ENCODE assay signal across 15 mouse cellular contexts in genomic region chr19:12798404-12798803, GRCm38 (mm10). TPM values are rescaled to one million over a fixed set of nuclear protein-coding genes. Genes with fewer than 3 reads are reported as not detected.
DNase-seq lines count a peak whose midpoint lies in the region; ATAC-seq and TF ChIP-seq lines count a peak whose summit lies in the region.
"Had no signal": no experiment of that assay in that cellular context is flagged by ENCODE, and none has a peak within 500 bp of the region (broad histone marks: within the 10 kb centered on the region; RNA-seq: fewer than 3 reads in every experiment).

No protein-coding gene starts in this region.

- no peaks in the 10 kb centered on the region for H3K27me3 ChIP-seq in spleen, adult 2 months (ENCODE audit: control insufficient read depth, insufficient read depth, low read length)

- peak overlapping the region; percentile 82 for H3K27ac ChIP-seq in spleen, adult 2 months (ENCODE audit: insufficient read depth, low read length)
- H3K27ac ChIP-seq: liver, embryonic 14.5 days had no signal

- TF ChIP-seq CTCF in spleen, adult 2 months (IDR thresholded peaks at IDR 0.05; ENCODE audit: extremely low read depth, insufficient read depth, insufficient read length, insufficient replicate concordance): no peak

- WGBS in spleen, adult 2 months: 4% methylated on average over 4 of the region's 4 CpGs

- DNase-seq in heart, adult 11 months: peak; percentile 91
- DNase-seq in heart, postnatal 4 days: no peak
- peak; percentile 74 to 77 for DNase-seq in B cell, adult 2 months
- peak; percentile 57 to 60 for DNase-seq in spleen, adult 2 months (ENCODE audit: low read depth in 1 of 2, low spot score in 2 of 2)
- DNase-seq in left cerebral cortex, adult 8-10 months (ENCODE audit: low spot score in 2 of 2): no peak
- no peak for DNase-seq in adrenal gland, postnatal 25 days
- DNase-seq in right cerebral cortex, adult 2 months (ENCODE audit: low spot score in 2 of 2): no peak
- DNase-seq: adrenal gland, adult 2 months; cerebellum, postnatal 25 days; gastrocnemius, postnatal 14 days had no signal

- H3K36me3 ChIP-seq in spleen, adult 2 months (ENCODE audit: control insufficient read depth, insufficient read depth, low read length): peaks cover 1% of the 10 kb centered on the region; the same call in 1 of the 2 replicates

- H3K4me3 ChIP-seq in spleen, adult 2 months (ENCODE audit: extremely low read depth, insufficient read depth, insufficient read length): peak overlapping the region; percentile 54
- H3K4me3 ChIP-seq: myocyte had no signal

- H3K4me1 ChIP-seq in spleen, adult 2 months (ENCODE audit: control insufficient read depth, insufficient read depth, insufficient read length): no peaks in the 10 kb centered on the region

- peak; percentile 9; the same call in 1 of the 2 replicates for TF ChIP-seq POLR2A in spleen, adult 2 months (IDR thresholded peaks at IDR 0.05; ENCODE audit: low read depth, low read length)

- ATAC-seq in granulocyte monocyte progenitor cell, adult 5-6 weeks (replicated peaks; ENCODE audit: poor library complexity, severe bottlenecking): peak; percentile 8

RNA-seq across cellular contexts. Expression of gene Lpxn, which starts 2.4 kb away (rescaled TPM):
- under 1 TPM; 0.67 to 0.90 TPM for total RNA-seq in heart, postnatal 4 days (2021)
- 7.8 and 9.9 TPM in 2 replicates for total RNA-seq in granulocyte monocyte progenitor cell, adult 5-6 weeks (2014; fragmentation: Nextera tagmentation)
- total RNA-seq in granulocyte monocyte progenitor cell, adult 5-6 weeks (2017): 6.4 and 10.6 TPM in 2 replicates
- polyA plus RNA-seq in spleen, adult 2 months (2012; rRNA removed): 25.1 and 29.6 TPM in 2 replicates
- total RNA-seq in left cerebral cortex, adult 8-10 months (2022): 1 to 10 TPM; 1.5 to 3.8 (median 2.1) TPM
- 2.1 and 2.2 TPM in 2 replicates for total RNA-seq in adrenal gland, postnatal 25 days (2021)

RNA-seq across cellular contexts. Expression of gene Zfp91, which starts 2.5 kb away (rescaled TPM):
- 10 to 100 TPM; 81.2 to 83.3 TPM for total RNA-seq in heart, postnatal 4 days (2021)
- 58.7 and 61.6 TPM in 2 replicates for total RNA-seq in granulocyte monocyte progenitor cell, adult 5-6 weeks (2014; fragmentation: Nextera tagmentation)
- total RNA-seq in granulocyte monocyte progenitor cell, adult 5-6 weeks (2017): 89.3 and 100 TPM in 2 replicates
- polyA plus RNA-seq in spleen, adult 2 months (2012; rRNA removed): 7.2 and 7.5 TPM in 2 replicates
- 10 to 100 TPM; 85.2 to 96.0 (median 91.8) TPM for total RNA-seq in left cerebral cortex, adult 8-10 months (2022)
- total RNA-seq in adrenal gland, postnatal 25 days (2021): 83.3 and 85.7 TPM in 2 replicates

RNA-seq across cellular contexts. Expression of gene Cntf, which starts 33.0 kb away (rescaled TPM):
- 1 to 10 TPM; 3.1 to 3.5 TPM for total RNA-seq in heart, postnatal 4 days (2021)
- 8.0 TPM in 1 of 2 replicates, not detected in the other for total RNA-seq in granulocyte monocyte progenitor cell, adult 5-6 weeks (2014; fragmentation: Nextera tagmentation)
- total RNA-seq in granulocyte monocyte progenitor cell, adult 5-6 weeks (2017): 1.2 and 1.4 TPM in 2 replicates
- polyA plus RNA-seq in spleen, adult 2 months (2012; rRNA removed): 0.40 and 0.82 TPM in 2 replicates
- total RNA-seq in left cerebral cortex, adult 8-10 months (2022): 1 to 10 TPM; 3.2 to 4.3 (median 3.4) TPM
- 0.90 and 3.3 TPM in 2 replicates for total RNA-seq in adrenal gland, postnatal 25 days (2021)
- polyA plus RNA-seq: adrenal gland, adult 2 months had no signal

RNA-seq across cellular contexts. Expression of gene Gm5244, which starts 48.1 kb away (rescaled TPM):
- not detected for total RNA-seq in heart, postnatal 4 days (2021)
- total RNA-seq in granulocyte monocyte progenitor cell, adult 5-6 weeks (2014; fragmentation: Nextera tagmentation): not detected in 2 replicates
- not detected in 2 replicates for total RNA-seq in granulocyte monocyte progenitor cell, adult 5-6 weeks (2017)
- 0.18 TPM in 1 of 2 replicates, not detected in the other for polyA plus RNA-seq in spleen, adult 2 months (2012; rRNA removed)
- total RNA-seq in left cerebral cortex, adult 8-10 months (2022): not detected
- total RNA-seq in adrenal gland, postnatal 25 days (2021): not detected in 2 replicates
- total RNA-seq: adrenal gland, adult 2 months; gastrocnemius, postnatal 14 days had no signal
- polyA plus RNA-seq: adrenal gland, adult 2 months; hindbrain, embryonic 11.5 days; large intestine, adult 2 months; liver, embryonic 14.5 days; myocyte had no signal

RNA-seq across cellular contexts. Expression of gene Olfr1444, which starts 58.7 kb away (rescaled TPM):
- total RNA-seq in heart, postnatal 4 days (2021): not detected
- not detected in 2 replicates for total RNA-seq in granulocyte monocyte progenitor cell, adult 5-6 weeks (2014; fragmentation: Nextera tagmentation)
- not detected in 2 replicates for total RNA-seq in granulocyte monocyte progenitor cell, adult 5-6 weeks (2017)
- polyA plus RNA-seq in spleen, adult 2 months (2012; rRNA removed): 0.16 and 0.20 TPM in 2 replicates
- total RNA-seq in left cerebral cortex, adult 8-10 months (2022): not detected
- not detected in 2 replicates for total RNA-seq in adrenal gland, postnatal 25 days (2021)
- total RNA-seq: adrenal gland, adult 2 months; gastrocnemius, postnatal 14 days had no signal
- polyA plus RNA-seq: adrenal gland, adult 2 months; hindbrain, embryonic 11.5 days; large intestine, adult 2 months; liver, embryonic 14.5 days; myocyte had no signal

Comparison
In these comparisons a context has a peak if more than half of its experiments do, and no peak if none do; other contexts are left out.
1. DNase-seq: peak in heart, adult 11 months (single experiment), B cell, adult 2 months (2 of 2) and spleen, adult 2 months (2 of 2); none in heart, postnatal 4 days (single experiment), left cerebral cortex, adult 8-10 months (0 of 2), adrenal gland, postnatal 25 days (single experiment) and right cerebral cortex, adult 2 months (0 of 2).